Mouse (Mus musculus) urinary bladder, postnatal 4 days (tissue): ENCODE measurements around the gene Dock4.

Source experiments
- DNase-seq, 2 experiments: peaks; one replicate each; pipeline ENCODE4 v3.0.0; 2021 to 2022; ENCODE audit warnings: low spot score in 2 of 2

Dock4 gene

GRCm38 (mm10) chr12:40462693-40463235 is 17.0 kb downstream of the Dock4 start:
- no peak for DNase-seq

GRCm38 (mm10) chr12:40463828-40464227 is 18.1 kb downstream of the Dock4 start:
- no peak for DNase-seq

- no peak for DNase-seq
Measured at GRCm38 (mm10) chr12:40464282-40464681, 18.5 kb downstream of the Dock4 start.

- DNase-seq, result no peak
Measured at GRCm38 (mm10) chr12:40468235-40468634, 22.5 kb downstream of the Dock4 start.

GRCm38 (mm10) chr12:40469009-40469408 is 23.3 kb downstream of the Dock4 start:
- DNase-seq, result no peak

- DNase-seq, result no peak
Measured at GRCm38 (mm10) chr12:40471649-40472399, 26.1 kb downstream of the Dock4 start.

GRCm38 (mm10) chr12:40473709-40474108 is 28.0 kb downstream of the Dock4 start:
- DNase-seq, result no peak

GRCm38 (mm10) chr12:40477621-40478452 is 32.1 kb downstream of the Dock4 start:
- DNase-seq, result no peak

- no peak for DNase-seq
Measured at GRCm38 (mm10) chr12:40484224-40484623, 38.5 kb downstream of the Dock4 start.

GRCm38 (mm10) chr12:40485210-40485609 is 39.5 kb downstream of the Dock4 start:
- DNase-seq, result no peak

- no peak for DNase-seq
Measured at GRCm38 (mm10) chr12:40486047-40486837, 40.5 kb downstream of the Dock4 start.

GRCm38 (mm10) chr12:40496387-40496786 is 50.6 kb downstream of the Dock4 start:
- DNase-seq, result no peak

- no peak for DNase-seq
Measured at GRCm38 (mm10) chr12:40497806-40498205, 52.1 kb downstream of the Dock4 start.

GRCm38 (mm10) chr12:40498250-40498671 is 52.5 kb downstream of the Dock4 start:
- no peak for DNase-seq

- no peak for DNase-seq
Measured at GRCm38 (mm10) chr12:40498928-40499626, 53.3 kb downstream of the Dock4 start.

- DNase-seq, result peak in 1 of 2 experiments; percentile 38
Measured at GRCm38 (mm10) chr12:40499627-40500329, 54.0 kb downstream of the Dock4 start.

GRCm38 (mm10) chr12:40501141-40501540 is 55.4 kb downstream of the Dock4 start:
- no peak for DNase-seq

- no peak for DNase-seq
Measured at GRCm38 (mm10) chr12:40503520-40503919, 57.8 kb downstream of the Dock4 start.

- no peak for DNase-seq
Measured at GRCm38 (mm10) chr12:40504687-40505086, 58.9 kb downstream of the Dock4 start.

GRCm38 (mm10) chr12:40507823-40508390 is 62.2 kb downstream of the Dock4 start:
- DNase-seq, result no peak
